Mouse (Mus musculus): Measurements from ENCODE around the gene Arhgap10.

The Arhgap10 gene

GRCm38 (mm10) chr8:77444166-77444870 lies 73.4 kb downstream of the Arhgap10 start:
- DNase-seq (ENCODE audit: low spot score in 2 of 2): no peak

- no peak for DNase-seq (ENCODE audit: low spot score in 2 of 2)
Observed at GRCm38 (mm10) chr8:77442452-77442851, 75.3 kb downstream of the Arhgap10 start.

DNA sequence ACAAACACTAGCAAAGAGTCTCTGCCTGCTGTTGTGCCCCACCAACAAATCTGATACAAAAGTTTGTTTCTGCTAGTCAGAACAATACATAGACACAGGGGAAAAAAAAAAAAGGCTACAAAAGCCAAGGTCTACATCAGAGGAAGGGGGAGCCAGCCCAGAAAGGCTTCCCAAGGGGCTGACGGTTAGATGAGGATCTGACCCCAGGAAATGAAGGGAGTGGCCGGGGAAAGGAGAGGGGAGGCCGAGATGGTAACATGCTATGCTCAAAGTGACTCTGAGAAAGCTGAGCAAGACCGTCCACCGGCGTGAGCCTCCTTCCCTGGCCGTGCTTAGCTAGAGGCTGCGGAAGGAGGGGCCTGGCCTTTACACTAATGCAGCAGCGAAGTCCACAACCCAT lies 76.8 kb downstream of the Arhgap10 start:
- no peak for DNase-seq (ENCODE audit: low spot score in 2 of 2)

DNA sequence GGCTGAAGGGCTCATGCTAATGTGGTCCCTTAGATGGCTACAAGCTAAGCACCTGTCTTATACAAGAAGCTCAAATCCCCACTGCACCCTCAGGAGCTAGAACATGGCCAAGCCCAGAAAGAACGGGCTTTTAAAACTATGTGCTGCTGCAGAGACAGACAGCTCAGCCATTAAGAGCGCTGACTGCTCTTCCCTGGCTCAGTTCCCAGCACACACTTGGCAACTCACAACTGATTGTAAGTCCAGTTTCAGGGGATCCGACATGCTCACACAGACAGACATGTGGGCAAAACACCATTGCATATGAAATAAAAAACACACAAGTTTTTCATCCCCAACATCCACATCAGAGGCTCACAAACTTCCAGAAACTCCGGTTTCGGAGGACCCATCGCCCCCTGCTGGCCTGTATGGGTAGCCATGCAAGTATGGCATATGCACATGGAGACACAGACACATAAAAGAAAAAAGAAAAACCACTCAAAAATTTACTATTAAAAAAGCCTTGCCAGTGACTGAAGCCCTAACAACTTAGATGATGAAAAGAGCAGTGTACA lies 77.4 kb downstream of the Arhgap10 start:
- DNase-seq (ENCODE audit: low spot score in 2 of 2): no peak

DNA sequence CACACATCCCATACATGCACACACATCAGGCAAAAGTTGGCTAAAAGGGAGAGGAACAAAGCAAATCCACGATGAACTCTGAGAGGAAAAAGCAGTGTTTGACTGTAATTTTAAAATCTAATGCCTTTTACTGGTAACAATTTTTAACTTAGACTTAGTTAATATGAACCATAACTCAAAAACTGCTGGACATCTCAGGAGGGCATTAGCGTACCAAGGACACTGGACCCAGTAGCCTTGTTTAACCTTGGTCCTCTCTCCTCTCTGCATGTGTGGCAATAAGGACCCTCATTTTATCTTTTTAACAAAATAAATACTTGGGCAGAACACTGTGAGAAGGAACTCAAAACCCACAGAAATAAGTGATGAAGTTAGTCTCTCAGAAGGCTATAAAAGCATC lies 78.1 kb downstream of the Arhgap10 start:
- no peak for DNase-seq (ENCODE audit: low spot score in 2 of 2)

DNA sequence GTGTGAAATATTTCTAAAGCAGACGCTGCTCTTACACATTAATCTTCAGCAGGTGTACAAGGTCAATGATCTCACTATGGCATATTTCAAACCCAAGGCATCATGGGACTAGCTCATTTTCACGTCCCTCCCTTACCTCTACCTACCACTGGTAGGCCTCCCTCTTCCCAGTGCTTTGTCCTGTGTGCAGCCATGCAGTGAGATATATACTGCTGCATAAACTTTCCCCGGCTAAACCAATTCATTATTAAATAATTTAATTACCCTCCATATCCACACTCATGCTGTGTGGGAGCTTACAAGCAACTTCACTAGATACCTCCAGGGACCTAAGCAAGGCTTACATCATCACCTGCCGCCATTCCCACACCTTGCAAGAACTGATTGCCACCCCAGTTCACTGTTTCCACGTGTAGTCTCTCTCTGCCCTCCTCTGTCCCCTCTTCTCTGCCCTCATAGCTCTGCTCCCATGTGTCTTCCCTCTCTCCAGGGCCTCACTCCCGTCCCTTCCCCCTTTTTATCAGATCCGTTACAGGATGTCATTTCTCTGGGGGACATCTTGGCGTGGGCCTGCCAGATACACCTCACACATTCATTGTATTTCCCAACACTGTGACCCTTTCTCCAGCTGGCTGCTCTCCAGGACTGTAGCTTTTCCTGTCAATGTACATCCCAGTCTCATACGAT lies 79.8 kb downstream of the Arhgap10 start:
- DNase-seq (ENCODE audit: low spot score in 2 of 2): no peak

- DNase-seq (ENCODE audit: low spot score in 2 of 2): no peak
Observed at GRCm38 (mm10) chr8:77436013-77436990, 81.5 kb downstream of the Arhgap10 start.

DNA sequence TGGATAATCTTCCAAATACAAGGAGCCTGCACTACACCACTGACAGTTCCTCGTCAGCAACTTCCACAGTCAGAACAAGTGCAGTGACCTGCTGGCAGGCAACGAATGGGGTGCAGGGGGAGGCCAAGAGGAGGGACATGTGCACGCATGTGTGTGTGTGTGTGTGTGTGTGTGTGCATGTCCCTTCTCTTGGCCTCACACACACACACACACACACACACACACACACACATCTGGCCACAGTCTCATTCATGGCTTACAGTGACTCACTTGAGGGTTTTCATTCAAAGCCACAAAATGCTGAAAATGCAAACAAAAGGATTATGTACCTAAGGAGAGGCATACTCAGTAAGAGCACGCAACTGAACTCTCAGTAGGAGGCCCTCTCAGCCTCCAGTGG lies 84.5 kb downstream of the Arhgap10 start:
- DNase-seq (ENCODE audit: low spot score in 2 of 2): no peak

GRCm38 (mm10) chr8:77432726-77433125 lies 85.0 kb downstream of the Arhgap10 start:
- DNase-seq (ENCODE audit: low spot score in 2 of 2): no peak

GRCm38 (mm10) chr8:77428420-77428819 lies 89.3 kb downstream of the Arhgap10 start:
- DNase-seq (ENCODE audit: low spot score in 2 of 2): no peak

- no peak for DNase-seq (ENCODE audit: low spot score in 2 of 2)
Observed at GRCm38 (mm10) chr8:77428015-77428414, 89.7 kb downstream of the Arhgap10 start.

- no peak for DNase-seq (ENCODE audit: low spot score in 2 of 2)
Observed at GRCm38 (mm10) chr8:77427438-77427837, 90.3 kb downstream of the Arhgap10 start.

DNA sequence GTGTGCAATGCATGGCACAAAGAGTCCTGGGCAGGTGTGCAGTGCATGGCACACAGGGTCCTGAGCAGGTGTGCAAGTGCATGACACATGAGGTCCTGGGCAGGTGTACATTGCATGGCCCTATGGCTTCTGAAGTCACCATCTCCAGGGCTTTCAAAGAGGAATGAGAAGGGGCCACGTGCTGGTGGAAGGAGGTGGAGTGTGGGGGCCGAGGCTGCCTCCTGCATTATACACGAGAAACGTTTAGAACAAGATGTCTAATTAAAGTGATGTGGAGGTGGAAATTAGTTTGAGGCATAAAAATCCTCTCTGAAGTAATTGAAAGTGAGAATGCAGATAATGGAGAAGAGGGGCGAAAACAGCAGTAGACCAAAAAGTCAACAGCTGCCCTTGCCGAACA lies 93.9 kb downstream of the Arhgap10 start:
- no peak for DNase-seq (ENCODE audit: low spot score in 2 of 2)

DNA sequence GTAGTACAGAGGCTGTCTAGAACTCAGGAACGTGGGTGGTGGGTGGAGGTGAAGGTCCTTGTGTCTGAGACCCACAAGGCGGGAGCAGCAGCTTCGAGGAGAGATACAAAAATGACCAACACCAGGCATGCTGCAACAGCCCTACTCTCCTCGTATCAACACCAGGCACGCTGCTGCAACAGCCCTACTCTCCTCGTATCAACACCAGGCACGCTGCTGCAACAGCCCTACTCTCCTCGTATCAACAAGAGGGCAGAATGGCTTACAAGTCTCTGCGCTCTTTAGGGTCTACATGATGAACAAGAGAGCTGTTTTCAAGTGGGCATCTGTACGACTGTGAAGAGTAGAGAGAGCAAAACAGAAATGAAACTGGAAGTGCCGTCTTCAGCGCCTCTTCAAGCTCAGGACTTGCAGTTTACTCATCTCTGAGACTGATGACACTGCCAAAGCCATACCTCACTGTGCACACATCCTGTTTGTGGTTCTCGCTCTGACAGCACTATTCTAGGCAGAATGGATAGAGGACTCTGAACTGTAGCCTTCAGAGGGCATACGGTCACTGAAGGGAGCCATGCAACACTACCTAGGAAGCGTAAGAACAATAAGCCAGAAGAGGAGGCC lies 95.0 kb downstream of the Arhgap10 start:
- DNase-seq (ENCODE audit: low spot score in 2 of 2): peak in 1 of 2 experiments; percentile 12

DNA sequence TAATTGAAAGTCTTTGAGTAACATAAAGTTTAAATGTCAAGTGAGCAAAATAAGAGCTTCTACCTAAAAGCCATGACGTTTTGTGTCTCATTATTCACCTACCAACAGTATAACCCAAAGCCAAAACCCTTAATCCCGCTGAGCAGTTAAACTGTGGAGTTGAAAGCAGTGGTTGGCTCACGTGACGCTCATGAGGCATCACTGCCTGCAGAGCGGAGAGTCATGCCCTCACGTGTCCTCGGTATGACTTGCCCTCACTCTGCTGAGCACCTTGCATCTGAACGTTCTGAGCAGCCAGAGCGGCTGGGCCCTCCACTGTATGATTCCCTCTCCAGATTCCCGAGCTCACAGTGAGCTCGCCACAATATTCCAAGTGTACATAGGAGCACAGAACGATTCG lies 96.2 kb downstream of the Arhgap10 start:
- DNase-seq (ENCODE audit: low spot score in 2 of 2): no peak

GRCm38 (mm10) chr8:77419731-77420130 lies 98.0 kb downstream of the Arhgap10 start:
- peak in 1 of 2 experiments; percentile 55 for DNase-seq (ENCODE audit: low spot score in 2 of 2)

GRCm38 (mm10) chr8:77416738-77417137 lies 101.0 kb downstream of the Arhgap10 start:
- no peak for DNase-seq (ENCODE audit: low spot score in 2 of 2)

DNA sequence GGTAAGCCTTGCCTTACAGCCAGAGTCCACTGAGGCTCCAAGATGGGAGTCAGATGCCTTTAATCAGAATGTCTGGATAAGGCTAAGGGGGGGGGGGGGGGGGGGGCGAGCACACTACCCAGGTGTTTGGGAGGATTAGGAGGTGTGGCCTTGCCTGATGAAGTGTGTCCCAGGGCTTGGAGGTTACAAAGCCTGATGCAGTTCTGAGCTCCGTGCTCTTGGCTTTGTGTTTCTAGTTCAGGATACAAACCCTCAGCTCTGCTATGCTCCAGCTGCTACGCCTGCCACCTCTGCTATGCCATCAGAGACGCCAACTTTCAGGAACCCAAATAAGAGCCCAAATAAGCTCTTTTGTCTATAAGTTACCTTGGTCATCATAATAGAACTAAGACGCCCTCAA lies 101.7 kb downstream of the Arhgap10 start:
- DNase-seq (ENCODE audit: low spot score in 2 of 2): no peak

- no peak for DNase-seq (ENCODE audit: low spot score in 2 of 2)
Observed at GRCm38 (mm10) chr8:77411262-77411661, 106.5 kb downstream of the Arhgap10 start.

- DNase-seq (ENCODE audit: low spot score in 2 of 2): no peak
Observed at GRCm38 (mm10) chr8:77410394-77410793, 107.4 kb downstream of the Arhgap10 start.

DNA sequence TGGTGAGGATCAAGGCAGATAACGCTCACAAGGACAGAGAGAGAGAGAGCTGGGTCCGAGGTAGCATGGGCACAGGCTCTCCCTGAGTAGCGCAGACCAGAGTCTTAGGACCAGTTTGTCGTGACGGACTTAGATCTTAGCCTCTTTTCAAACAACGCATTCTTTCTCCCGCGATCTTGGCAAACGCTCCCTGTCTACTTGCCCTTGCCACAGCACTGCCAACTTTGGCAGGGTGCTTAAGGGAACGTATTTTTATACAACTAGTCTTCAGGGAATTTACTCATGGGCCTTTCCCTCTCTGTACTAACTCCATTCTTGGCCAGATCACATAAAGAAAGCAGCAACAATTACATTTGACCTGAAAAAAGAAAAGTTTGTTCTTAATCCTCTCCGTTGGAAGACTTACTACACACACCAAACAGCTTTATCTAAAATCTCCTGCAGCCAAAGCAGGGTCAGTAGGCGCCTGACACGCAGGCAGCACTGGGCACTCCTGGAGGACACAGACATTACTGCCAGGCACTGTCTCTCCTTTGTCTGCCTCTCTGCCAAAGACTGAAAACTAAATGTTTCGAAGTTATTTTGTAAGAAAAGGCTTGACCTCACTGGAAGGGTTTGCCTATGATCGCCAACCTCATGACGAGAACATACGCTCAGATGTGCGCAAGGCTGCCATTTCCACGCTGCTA lies 109.1 kb downstream of the Arhgap10 start:
- no peak for DNase-seq (ENCODE audit: low spot score in 2 of 2)
